Mouse (Mus musculus): ENCODE measurements at regions not wholly inside any gene's neighbourhood (a gene's known extent, or its start where the extent isn't known, plus 50 kb on each side); places are given as distances from the start of the nearest gene placed in this dataset.

DNA sequence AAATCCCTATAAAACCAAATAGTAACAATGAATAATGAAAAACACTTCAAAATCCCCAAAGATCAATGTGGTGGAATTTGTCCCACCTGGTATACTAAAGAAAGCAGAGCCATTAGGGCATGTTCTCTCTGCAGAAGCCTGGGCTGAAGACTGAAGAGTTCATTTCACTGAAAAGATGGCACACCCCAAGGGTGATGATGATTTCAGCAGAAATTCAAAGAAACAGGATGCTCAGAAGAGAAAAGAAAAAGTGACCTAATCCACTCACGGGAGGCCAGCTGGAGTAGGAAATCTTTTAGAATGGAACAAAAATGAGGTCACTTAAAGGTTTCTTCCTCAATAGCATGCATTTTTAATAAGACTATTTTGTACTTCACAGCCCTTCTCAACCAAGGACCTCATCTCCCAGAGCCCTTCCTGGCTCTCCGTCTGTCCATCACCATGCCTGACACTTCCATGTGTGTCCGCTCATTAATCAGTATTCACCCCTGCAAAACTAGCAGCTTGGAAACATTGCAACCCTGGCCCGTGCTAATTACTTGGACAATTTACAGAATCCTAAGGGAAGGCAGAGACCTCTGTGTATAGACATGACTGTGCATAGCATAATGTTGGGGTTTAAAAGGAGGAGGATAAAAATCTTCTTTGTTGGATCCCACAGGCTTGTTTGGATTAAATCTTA, 101.9 kb upstream of the F13a1 start:
- TF ChIP-seq CTCF (IDR thresholded peaks at IDR 0.05; ENCODE audit: borderline replicate concordance, control insufficient read depth, extremely low read depth, insufficient read depth, low read length, poor library complexity) (no peak), POLR2A (IDR thresholded peaks at IDR 0.05; ENCODE audit: control insufficient read depth, extremely low read depth, insufficient read depth, low read length, poor library complexity) (no peak)

All from thymus, adult 2 months (tissue).